Mouse (Mus musculus): ENCODE results near the gene Ank3.

Ank3 gene

GRCm38 (mm10) chr10:69810785-69811184 is 412.2 kb downstream of the Ank3 start:
- no peak for DNase-seq (ENCODE audit: low read depth in 2 of 2, low spot score in 2 of 2)

DNA sequence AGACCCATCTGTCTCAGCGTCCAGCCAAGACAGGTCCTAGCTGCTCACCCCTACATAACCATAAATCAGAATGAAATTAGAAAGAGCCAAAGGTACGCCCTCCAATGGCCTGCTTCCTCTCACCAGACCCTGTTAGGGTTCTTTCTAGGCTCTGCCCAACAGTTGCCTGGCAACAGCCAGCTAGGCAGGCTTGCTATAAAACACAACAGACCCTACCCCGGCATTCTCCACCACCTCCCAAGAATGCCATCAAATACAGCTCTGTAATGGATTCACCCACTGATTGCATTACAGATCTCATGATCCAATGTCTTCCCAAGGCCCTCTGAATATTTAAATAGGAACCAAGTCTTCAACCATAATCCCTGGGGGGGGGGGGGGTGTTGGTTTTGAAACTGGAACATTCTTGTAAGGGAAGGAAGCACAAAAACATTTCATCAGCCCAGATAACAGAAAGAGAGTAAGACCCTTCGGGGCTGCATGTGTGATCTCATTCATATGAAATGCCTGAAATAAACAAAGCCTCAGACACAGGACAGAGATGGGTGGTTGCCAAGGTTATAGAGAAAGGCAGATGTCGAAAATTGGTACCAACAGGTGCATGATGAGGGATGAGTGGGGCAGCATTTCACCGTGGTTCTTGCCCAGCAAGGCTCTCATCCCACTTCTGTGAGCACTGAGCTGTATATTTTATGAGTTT is 415.4 kb downstream of the Ank3 start:
- DNase-seq (ENCODE audit: low read depth in 2 of 2, low spot score in 2 of 2): no peak

- DNase-seq (ENCODE audit: low read depth in 2 of 2, low spot score in 2 of 2): no peak
Observed at GRCm38 (mm10) chr10:69821245-69821644, 422.7 kb downstream of the Ank3 start.

GRCm38 (mm10) chr10:69828770-69829169 is 430.2 kb downstream of the Ank3 start:
- no peak for DNase-seq (ENCODE audit: low read depth in 2 of 2, low spot score in 2 of 2)

DNA sequence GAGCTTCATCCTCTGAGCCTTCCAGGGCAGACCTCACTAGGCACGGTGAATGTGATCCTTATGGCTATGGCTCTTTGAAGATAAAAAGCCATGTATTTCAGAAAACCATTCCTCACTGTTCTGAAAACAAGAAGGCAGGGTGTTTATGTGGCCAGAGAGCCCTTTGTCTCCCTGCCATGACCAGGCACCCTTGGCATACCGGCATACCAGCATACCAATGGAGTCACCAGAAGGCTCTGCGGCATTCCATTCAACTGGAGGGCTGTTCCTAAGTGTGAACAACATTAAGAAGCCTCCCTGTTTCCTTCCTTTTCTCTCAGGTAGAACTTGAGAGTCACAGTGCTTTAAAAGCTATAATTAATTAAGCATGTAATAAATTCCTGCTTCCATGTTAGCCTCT is 430.7 kb downstream of the Ank3 start:
- DNase-seq (ENCODE audit: low read depth in 2 of 2, low spot score in 2 of 2): no peak

DNA sequence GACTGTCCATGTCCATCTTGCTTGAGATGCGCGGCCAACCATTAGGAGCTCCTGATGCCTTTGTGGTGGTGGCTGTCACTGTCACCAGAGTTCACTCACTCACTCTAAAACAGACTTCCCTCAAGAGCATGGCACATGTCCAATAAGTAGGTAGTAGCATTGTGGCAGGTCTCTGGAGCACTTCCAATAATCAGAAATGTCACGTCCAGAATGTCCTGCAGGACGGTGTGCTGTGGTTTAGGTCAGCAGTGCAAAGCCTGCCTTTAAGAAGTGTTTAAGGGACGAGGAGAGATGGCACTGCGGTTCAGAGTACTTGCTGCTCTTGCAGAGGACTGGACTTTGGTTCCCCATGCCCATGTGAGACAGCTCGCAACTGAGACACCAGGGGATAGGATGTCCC is 433.0 kb downstream of the Ank3 start:
- DNase-seq (ENCODE audit: low read depth in 2 of 2, low spot score in 2 of 2): no peak

DNA sequence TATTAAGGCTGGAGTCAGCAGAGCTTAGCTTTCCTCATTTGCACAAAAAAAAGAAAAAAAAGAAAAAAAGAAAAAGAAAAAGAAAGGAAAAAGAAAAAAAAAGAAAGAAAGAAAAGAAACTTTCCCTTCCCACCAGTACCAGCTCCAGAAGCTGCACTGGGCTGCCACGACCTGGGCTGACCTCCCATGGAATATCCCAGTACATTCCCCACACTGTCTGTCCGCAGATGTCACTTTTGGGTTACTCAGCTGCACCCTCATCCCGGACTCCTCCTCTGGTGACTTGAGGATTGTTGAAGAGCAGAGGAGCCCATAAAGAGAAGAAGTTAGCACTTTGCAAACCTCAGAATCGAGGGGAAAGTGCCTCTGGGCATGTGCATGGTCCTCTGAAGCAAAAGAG is 433.7 kb downstream of the Ank3 start:
- no peak for DNase-seq (ENCODE audit: low read depth in 2 of 2, low spot score in 2 of 2)

GRCm38 (mm10) chr10:69832822-69833221 is 434.2 kb downstream of the Ank3 start:
- no peak for DNase-seq (ENCODE audit: low read depth in 2 of 2, low spot score in 2 of 2)

DNA sequence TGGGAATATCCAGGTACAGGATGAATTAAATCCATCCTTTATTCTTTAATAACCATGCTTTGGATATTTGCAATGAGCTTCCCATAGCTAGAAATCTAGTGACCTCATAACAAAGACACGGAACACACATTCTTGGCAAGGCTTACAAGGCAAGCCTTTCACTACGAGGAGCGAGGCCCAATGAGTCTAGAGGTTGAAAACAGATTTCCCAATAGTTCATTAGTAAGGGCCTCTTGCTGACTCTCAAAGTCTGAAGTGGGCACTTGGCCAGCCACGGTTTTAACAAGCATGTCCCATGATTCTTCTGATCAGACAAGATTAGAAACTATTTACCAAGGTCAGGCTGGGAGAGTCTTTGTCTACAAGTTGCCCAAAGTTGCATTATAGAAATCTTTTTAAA is 436.1 kb downstream of the Ank3 start:
- no peak for DNase-seq (ENCODE audit: low read depth in 2 of 2, low spot score in 2 of 2)

GRCm38 (mm10) chr10:69845749-69846148 is 447.2 kb downstream of the Ank3 start:
- no peak for DNase-seq (ENCODE audit: low read depth in 2 of 2, low spot score in 2 of 2)

- no peak for DNase-seq (ENCODE audit: low read depth in 2 of 2, low spot score in 2 of 2)
Observed at GRCm38 (mm10) chr10:69852366-69853091, 454.0 kb downstream of the Ank3 start.

GRCm38 (mm10) chr10:69854587-69855185 is 456.1 kb downstream of the Ank3 start:
- DNase-seq (ENCODE audit: low read depth in 2 of 2, low spot score in 2 of 2): no peak

DNA sequence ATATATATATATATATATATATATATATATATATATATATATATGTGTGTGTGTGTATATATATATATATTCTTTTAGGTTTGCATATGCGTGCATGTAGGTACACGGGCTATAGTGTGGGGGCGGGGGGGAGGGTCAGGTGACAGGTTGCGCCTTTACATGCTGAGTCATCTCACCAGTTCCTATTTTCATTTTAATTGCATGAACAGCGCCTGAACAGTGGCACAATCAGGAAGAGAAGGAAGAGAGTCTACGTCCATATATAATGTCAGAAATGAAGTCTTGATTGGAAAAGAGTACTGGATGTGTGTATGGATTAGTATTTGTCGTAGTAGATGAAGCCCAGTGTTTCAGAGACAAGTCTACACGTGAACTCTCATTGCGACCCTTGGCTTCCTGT is 459.4 kb downstream of the Ank3 start:
- DNase-seq (ENCODE audit: low read depth in 2 of 2, low spot score in 2 of 2): no peak

GRCm38 (mm10) chr10:69858897-69859605 is 460.5 kb downstream of the Ank3 start:
- no peak for DNase-seq (ENCODE audit: low read depth in 2 of 2, low spot score in 2 of 2)

GRCm38 (mm10) chr10:69859848-69860479 is 461.4 kb downstream of the Ank3 start:
- no peak for DNase-seq (ENCODE audit: low read depth in 2 of 2, low spot score in 2 of 2)

GRCm38 (mm10) chr10:69862829-69863228 is 464.3 kb downstream of the Ank3 start:
- no peak for DNase-seq (ENCODE audit: low read depth in 2 of 2, low spot score in 2 of 2)

- DNase-seq (ENCODE audit: low read depth in 2 of 2, low spot score in 2 of 2): no peak
Observed at GRCm38 (mm10) chr10:69870348-69870747, 471.8 kb downstream of the Ank3 start.

DNA sequence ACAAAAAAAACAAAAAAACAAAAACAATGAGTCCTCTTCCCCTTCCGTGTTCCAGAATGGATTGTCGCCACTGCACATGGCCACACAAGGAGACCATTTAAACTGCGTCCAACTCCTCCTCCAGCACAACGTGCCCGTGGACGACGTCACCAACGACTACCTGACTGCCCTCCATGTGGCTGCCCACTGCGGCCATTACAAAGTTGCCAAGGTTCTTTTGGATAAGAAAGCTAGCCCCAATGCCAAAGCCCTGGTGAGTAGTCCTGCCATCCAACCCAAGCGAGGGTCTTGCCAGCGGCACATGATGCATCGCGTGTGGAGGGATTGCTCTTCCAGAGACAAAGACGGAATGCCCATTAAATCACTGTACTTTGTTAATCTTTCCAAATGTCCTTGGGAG is 472.4 kb downstream of the Ank3 start:
- DNase-seq (ENCODE audit: low read depth in 2 of 2, low spot score in 2 of 2): no peak

DNA sequence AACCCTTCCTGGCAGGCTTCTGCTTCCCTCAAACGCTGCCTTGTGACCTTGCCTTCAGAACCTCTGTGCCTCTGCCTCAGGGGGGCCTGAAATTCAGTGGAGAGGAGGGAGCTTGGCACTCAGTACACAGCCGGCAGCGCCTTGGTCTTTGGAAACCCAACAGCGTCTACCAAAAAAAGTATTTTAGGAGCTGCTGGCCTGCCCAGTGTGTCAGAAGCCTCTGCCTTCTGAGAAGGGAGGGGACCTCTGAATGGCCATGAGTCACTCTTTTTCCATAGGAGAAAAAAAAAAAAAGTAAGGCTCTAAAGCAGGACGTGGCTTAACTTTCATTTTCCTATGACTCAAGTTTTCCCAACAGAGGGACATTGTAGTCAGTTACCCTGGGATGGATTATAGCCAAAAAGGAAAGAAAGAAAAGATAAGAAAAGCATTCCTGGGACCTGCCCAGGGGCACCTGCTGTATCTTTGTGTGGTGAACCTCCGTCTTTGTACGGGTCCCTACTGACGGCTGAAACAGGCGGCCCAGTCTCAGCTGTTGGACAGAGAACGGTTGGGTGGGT is 473.7 kb downstream of the Ank3 start:
- no peak for DNase-seq (ENCODE audit: low read depth in 2 of 2, low spot score in 2 of 2)

DNA sequence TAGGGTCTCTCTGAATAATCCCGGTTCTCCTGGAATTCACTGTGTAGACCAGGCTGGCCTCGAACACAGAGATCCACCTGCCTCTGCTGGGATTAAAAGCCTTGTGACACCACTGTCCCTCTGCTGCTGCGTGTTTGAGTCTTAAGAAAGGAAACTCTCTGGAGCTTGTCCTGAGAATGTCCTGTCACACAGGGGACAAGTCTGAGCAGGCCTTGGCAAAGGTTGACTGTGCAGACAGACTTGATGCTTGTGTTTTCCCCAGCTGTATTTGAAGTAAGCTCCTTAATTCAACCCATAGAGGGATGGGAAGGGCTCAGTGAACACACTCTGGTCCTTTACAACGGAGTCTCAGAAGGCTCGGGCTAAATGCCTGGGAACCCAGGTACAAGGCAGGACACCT is 474.3 kb downstream of the Ank3 start:
- DNase-seq (ENCODE audit: low read depth in 2 of 2, low spot score in 2 of 2): no peak

DNA sequence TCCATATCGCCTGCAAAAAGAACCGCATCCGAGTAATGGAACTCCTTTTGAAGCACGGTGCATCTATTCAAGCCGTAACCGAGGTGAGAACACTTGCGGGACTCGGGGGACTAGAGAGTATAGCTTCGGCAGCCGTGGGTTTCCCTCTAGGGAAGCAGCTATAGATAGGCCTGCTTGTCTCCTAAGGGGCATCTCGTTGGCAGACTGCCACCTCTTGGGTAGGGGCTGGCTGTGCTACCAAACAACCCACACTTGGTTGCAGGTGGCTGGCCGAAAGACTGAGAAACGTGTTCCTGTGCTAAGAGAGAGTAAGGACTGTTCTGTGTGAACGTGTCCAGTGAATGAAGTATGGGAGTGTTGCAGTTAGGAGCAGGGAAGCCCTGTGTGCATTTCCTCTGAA is 476.2 kb downstream of the Ank3 start:
- no peak for DNase-seq (ENCODE audit: low read depth in 2 of 2, low spot score in 2 of 2)

Measured in CD8-positive naive resting alpha-beta T cell, adult 2 months (primary cell).